Mouse (Mus musculus) gastrocnemius, postnatal 14 days (tissue): Measurements from ENCODE around the gene Rimbp2. TPM values are rescaled to one million over a fixed set of nuclear protein-coding genes. Genes with fewer than 3 reads are reported as not detected.

Experiments
- total RNA-seq, 2 experiments: library from RNA; stranded (reverse); gene quantifications; 2 replicates each; pipeline ENCODE4 v1.2.3; 2021

Rimbp2 gene
- total RNA-seq, 2 experiments from 2014 or later: 0.12 TPM; not detected in 1

Other genes starting within 250 kb of the Rimbp2 start
- 10 to 100 TPM in 1 of 2 experiments, 1 to 10 TPM in 1; 8.7 to 10.4 TPM for gene Stx2, start 55.1 kb upstream of the Rimbp2 start, total RNA-seq
- gene Ran, start 66.6 kb upstream of the Rimbp2 start, total RNA-seq: 10 to 100 TPM; 75.3 to 78.2 TPM
- gene Adgrd1, start 143.3 kb upstream of the Rimbp2 start, total RNA-seq: 1 to 10 TPM; 4.4 to 6.1 TPM